Mouse (Mus musculus) testis, postnatal 14 days (tissue): Measurements from ENCODE around the gene Crnkl1.
"Not testable (repeated sequence)": the region's sequence is repeated elsewhere in the genome, so short reads cannot be mapped to it uniquely, and the experiment has no call there.

ENCODE experiments used
- DNase-seq: peaks from one replicate; pipeline ENCODE4 v3.0.0; 2021; ENCODE audit warnings: low spot score

Gene Crnkl1

GRCm38 (mm10) chr2:145920941-145921650 lies 13.7 kb downstream of the Crnkl1 start:
- no peak for DNase-seq

- DNase-seq: not testable (repeated sequence)
Observed at GRCm38 (mm10) chr2:145905884-145906283, 28.9 kb downstream of the Crnkl1 start.

- no peak for DNase-seq
Observed at GRCm38 (mm10) chr2:145905156-145905555, 29.7 kb downstream of the Crnkl1 start.

GRCm38 (mm10) chr2:145903983-145904616 lies 30.7 kb downstream of the Crnkl1 start:
- DNase-seq: no peak

GRCm38 (mm10) chr2:145903061-145903901 lies 31.5 kb downstream of the Crnkl1 start:
- DNase-seq: peak; percentile 89

- no peak for DNase-seq
Observed at GRCm38 (mm10) chr2:145901861-145902260, 33.0 kb downstream of the Crnkl1 start, which contains the start of gene Naa20. Gene Naa20, plus strand, starts transcription at chr2:145902099.

GRCm38 (mm10) chr2:145900318-145900717 lies 34.5 kb downstream of the Crnkl1 start:
- DNase-seq: not testable (repeated sequence)

- no peak for DNase-seq
Observed at GRCm38 (mm10) chr2:145898106-145898505, 36.7 kb downstream of the Crnkl1 start.

GRCm38 (mm10) chr2:145893756-145894155 lies 41.1 kb downstream of the Crnkl1 start:
- DNase-seq: no peak

- no peak for DNase-seq
Observed at GRCm38 (mm10) chr2:145890571-145890970, 44.2 kb downstream of the Crnkl1 start.

GRCm38 (mm10) chr2:145888766-145889480 lies 45.9 kb downstream of the Crnkl1 start:
- no peak for DNase-seq

GRCm38 (mm10) chr2:145887937-145888765 lies 46.7 kb downstream of the Crnkl1 start:
- DNase-seq: peak; percentile 19

- DNase-seq: peak; percentile 27
Observed at GRCm38 (mm10) chr2:145884913-145885785, 49.7 kb downstream of the Crnkl1 start.

- peak; percentile 36 for DNase-seq
Observed at GRCm38 (mm10) chr2:145884036-145884912, 50.5 kb downstream of the Crnkl1 start.

- DNase-seq: no peak
Observed at GRCm38 (mm10) chr2:145882398-145882797, 52.4 kb downstream of the Crnkl1 start.

GRCm38 (mm10) chr2:145881932-145882331 lies 52.9 kb downstream of the Crnkl1 start:
- DNase-seq: no peak

GRCm38 (mm10) chr2:145880887-145881747 lies 53.7 kb downstream of the Crnkl1 start:
- no peak for DNase-seq

- no peak for DNase-seq
Observed at GRCm38 (mm10) chr2:145877191-145877590, 57.6 kb downstream of the Crnkl1 start.
